In the genomic region with DNA sequence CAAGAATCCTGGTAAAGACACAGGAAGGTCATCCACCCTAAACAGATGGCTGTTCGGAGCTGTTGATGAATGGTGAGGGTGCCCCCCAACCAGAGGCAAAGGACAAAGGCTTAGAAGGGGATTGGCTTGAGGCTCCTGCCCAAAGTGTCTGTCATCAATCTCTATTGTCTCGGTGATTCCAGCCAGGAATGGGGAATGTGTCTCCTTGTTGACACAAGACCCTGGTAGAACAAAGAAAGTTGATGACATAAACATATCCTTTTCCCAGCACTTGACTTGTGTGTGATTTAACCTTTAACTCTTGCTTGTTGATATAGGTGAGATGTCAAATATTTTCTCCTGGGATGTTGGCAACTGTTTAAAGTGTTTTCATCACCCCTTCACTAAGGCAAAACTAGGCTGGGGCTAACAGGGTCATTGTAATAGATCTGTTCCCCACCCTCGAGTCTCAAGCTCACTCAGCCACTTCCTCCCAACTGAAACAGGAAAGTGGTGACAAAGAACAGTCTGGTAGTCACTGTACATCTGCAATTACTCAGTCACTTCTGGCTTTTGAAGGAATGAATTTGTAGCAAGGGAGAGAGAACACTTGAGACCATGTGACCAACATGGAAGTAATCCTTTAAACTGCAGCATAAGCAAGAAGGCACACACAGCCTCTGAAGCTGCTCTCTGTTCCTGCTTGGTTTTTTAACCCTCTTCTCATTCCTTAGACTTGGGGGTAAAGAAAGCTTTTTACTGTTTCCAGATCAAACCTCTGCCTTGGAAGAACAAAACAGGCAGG, we compare ENCODE assay signal across 9 mouse cellular contexts. TPM values are rescaled to one million over a fixed set of nuclear protein-coding genes. Genes with fewer than 3 reads are reported as not detected.
A peak's percentile ranks its signal among the peaks of the same experiment; 100 is the strongest.
DNase-seq lines count a peak whose midpoint lies in the region; ATAC-seq and TF ChIP-seq lines count a peak whose summit lies in the region.
"Had no signal": no experiment of that assay in that cellular context is flagged by ENCODE, and none has a peak within 500 bp of the region (broad histone marks: within the 10 kb centered on the region; RNA-seq: fewer than 3 reads in every experiment).

No protein-coding gene starts in this region.

- H3K4me2 ChIP-seq in embryonic facial prominence, embryonic 14.5 days (ENCODE audit: low read depth, low read length) = no peak overlapping the region
- no peak overlapping the region for H3K4me2 ChIP-seq in forebrain, postnatal 0 days (ENCODE audit: low read depth)
- H3K4me2 ChIP-seq: midbrain, embryonic 12.5 days had no signal

- intact Hi-C loops in left cerebral cortex, adult 2 months (cut with DNase I) = no loop called here
- intact Hi-C loops in left cerebral cortex, postnatal 4 days (cut with DNase I) = no loop called here
- intact Hi-C loops in left cerebral cortex, postnatal 36 days (cut with DNase I) = no loop called here

- no peak overlapping the region for H3K4me3 ChIP-seq in left cerebral cortex, adult 2 months
- H3K4me3 ChIP-seq in embryonic facial prominence, embryonic 14.5 days (ENCODE audit: low read depth, low read length) = no peak overlapping the region
- H3K4me3 ChIP-seq in forebrain, postnatal 0 days (ENCODE audit: low read depth, low read length) = no peak overlapping the region
- H3K4me3 ChIP-seq: midbrain, embryonic 12.5 days had no signal

- ATAC-seq in embryonic facial prominence, embryonic 14.5 days (ENCODE audit: low read depth) = no peak
- ATAC-seq in forebrain, postnatal 0 days = no peak

- H3K27ac ChIP-seq in left cerebral cortex, adult 2 months = peak overlapping the region; percentile 9; the same call in 1 of the 2 replicates
- 0 out of 2 replicates have a peak overlapping the region, but pooled peaks have one; percentile 44 for H3K27ac ChIP-seq in embryonic facial prominence, embryonic 14.5 days (replicated peaks; ENCODE audit: low read depth, low read length)
- H3K27ac ChIP-seq in forebrain, postnatal 0 days (ENCODE audit: low read depth, low read length) = no peak overlapping the region
- H3K27ac ChIP-seq: midbrain, embryonic 12.5 days had no signal

- H3K36me3 ChIP-seq in embryonic facial prominence, embryonic 14.5 days (ENCODE audit: control insufficient read depth, insufficient read depth, low read length) = no peaks in the 10 kb centered on the region
- no peaks in the 10 kb centered on the region for H3K36me3 ChIP-seq in forebrain, postnatal 0 days (ENCODE audit: insufficient read depth)
- H3K36me3 ChIP-seq: midbrain, embryonic 12.5 days had no signal

- 41% methylated on average over 3 of the region's 3 CpGs for WGBS in embryonic facial prominence, embryonic 14.5 days
- 53% methylated on average over 3 of the region's 3 CpGs for WGBS in forebrain, postnatal 0 days

- H3K4me1 ChIP-seq in embryonic facial prominence, embryonic 14.5 days (ENCODE audit: control insufficient read depth, insufficient read depth, low read length) = no peaks in the 10 kb centered on the region
- no peaks in the 10 kb centered on the region for H3K4me1 ChIP-seq in forebrain, postnatal 0 days (ENCODE audit: insufficient read depth)
- H3K4me1 ChIP-seq: midbrain, embryonic 12.5 days had no signal

- DNase-seq in left cerebral cortex, adult 2 months (ENCODE audit: extremely low spot score in 1 of 2, low spot score in 2 of 2) = no peak
- no peak for DNase-seq in left cerebral cortex, postnatal 4 days
- DNase-seq in embryonic facial prominence, embryonic 14.5 days (ENCODE audit: low spot score) = peak; percentile 44
- peak; percentile 29 to 45 for DNase-seq in kidney, adult 8-10 months
- peak; percentile 60 for DNase-seq in mesoderm, embryonic 11.5 days (ENCODE audit: low read depth, low spot score)
- DNase-seq in forebrain, postnatal 0 days = no peak
- no peak for DNase-seq in MN1 (ENCODE audit: low spot score)
- no peak for DNase-seq in left cerebral cortex, postnatal 36 days (ENCODE audit: low spot score in 2 of 2)

- no peaks in the 10 kb centered on the region for H3K27me3 ChIP-seq in embryonic facial prominence, embryonic 14.5 days (replicated peaks; ENCODE audit: control insufficient read depth, insufficient read depth, low read length)
- no peaks in the 10 kb centered on the region for H3K27me3 ChIP-seq in forebrain, postnatal 0 days (ENCODE audit: insufficient read depth, low read length)
- H3K27me3 ChIP-seq: midbrain, embryonic 12.5 days had no signal

- H3K9ac ChIP-seq in embryonic facial prominence, embryonic 14.5 days (ENCODE audit: low read depth, low read length) = no peak overlapping the region
- H3K9ac ChIP-seq in forebrain, postnatal 0 days = no peak overlapping the region
- H3K9ac ChIP-seq: midbrain, embryonic 12.5 days had no signal

- no peak for TF ChIP-seq CTCF in left cerebral cortex, adult 2 months (IDR thresholded peaks at IDR 0.05)
- TF ChIP-seq CTCF in forebrain, postnatal 0 days (IDR thresholded peaks at IDR 0.05; ENCODE audit: low read depth) = no peak

- no peaks in the 10 kb centered on the region for H3K9me3 ChIP-seq in embryonic facial prominence, embryonic 14.5 days (ENCODE audit: control insufficient read depth, low read length)
- H3K9me3 ChIP-seq in forebrain, postnatal 0 days (ENCODE audit: low read length) = no peaks in the 10 kb centered on the region
- H3K9me3 ChIP-seq: midbrain, embryonic 12.5 days had no signal

RNA-seq across cellular contexts. Expression of a gene that starts 39.4 kb away (rescaled TPM):
- total RNA-seq in left cerebral cortex, adult 2 months (2021) = 10 to 100 TPM in 1 of 2 experiments, 1 to 10 TPM in 1; 9.9 to 13.9 TPM
- total RNA-seq in left cerebral cortex, postnatal 4 days (2021) = 10 to 100 TPM; 35.6 to 37.3 TPM
- 100 and 102 TPM in 2 replicates for polyA plus RNA-seq in embryonic facial prominence, embryonic 14.5 days (2014; fragmentation: Nextera tagmentation; extraction: Ambion mirVana)
- 7.6 and 18.2 TPM in 2 replicates for total RNA-seq in forebrain, postnatal 0 days (2014; rRNA removed)
- polyA plus RNA-seq in forebrain, postnatal 0 days (2015; fragmentation: Nextera tagmentation; extraction: Ambion mirVana) = 14.3 and 14.5 TPM in 2 replicates
- total RNA-seq in left cerebral cortex, postnatal 36 days (2021) = 10 to 100 TPM in 1 of 2 experiments, 1 to 10 TPM in 1; 9.4 to 15.3 TPM

Comparison
In these comparisons a context has a peak if more than half of its experiments do, and no peak if none do; other contexts are left out.
1. DNase-seq: peak in embryonic facial prominence, embryonic 14.5 days (single experiment), kidney, adult 8-10 months (2 of 2) and mesoderm, embryonic 11.5 days (single experiment); none in left cerebral cortex, adult 2 months (0 of 2), left cerebral cortex, postnatal 4 days (single experiment), forebrain, postnatal 0 days (single experiment), MN1 (single experiment) and left cerebral cortex, postnatal 36 days (0 of 2).